Mouse (Mus musculus): ENCODE measurements around the gene Ap2a2. TPM values are rescaled to one million over a fixed set of nuclear protein-coding genes. Genes with fewer than 3 reads are reported as not detected.
"Not testable (repeated sequence)": the region's sequence is repeated elsewhere in the genome, so short reads cannot be mapped to it uniquely, and the experiment has no call there.

Ap2a2 gene
- total RNA-seq, 2 experiments from 2014 or later = 194 to 208 TPM

GRCm38 (mm10) chr7:141639335-141639890 lies 77.4 kb downstream of the Ap2a2 start:
- DNase-seq (ENCODE audit: low spot score in 2 of 2); intact Hi-C loops (cut with DNase I): not testable (repeated sequence)

DNA sequence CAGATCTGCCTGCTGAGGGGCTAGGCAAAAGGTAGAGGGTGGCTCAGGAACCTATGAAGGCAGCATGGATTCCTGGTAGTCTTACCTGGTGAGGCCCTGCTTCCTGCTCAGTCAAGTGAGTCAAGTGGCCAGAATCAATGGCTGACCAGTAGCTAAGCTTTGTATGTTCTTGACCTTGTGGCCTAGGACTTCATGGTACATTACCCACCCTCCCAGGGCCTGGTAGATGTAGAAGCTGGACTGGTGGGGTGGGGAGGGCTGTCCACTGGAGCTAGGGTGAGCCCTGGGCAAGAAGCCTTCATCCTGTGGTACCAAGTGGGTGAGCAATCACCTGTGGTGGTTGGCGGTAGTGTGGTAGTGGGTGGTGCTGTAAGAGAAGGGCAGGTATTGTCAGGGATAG lies 80.4 kb downstream of the Ap2a2 start:
- intact Hi-C loops (cut with DNase I) = no loop called here
- DNase-seq (ENCODE audit: low spot score in 2 of 2) = no peak

DNA sequence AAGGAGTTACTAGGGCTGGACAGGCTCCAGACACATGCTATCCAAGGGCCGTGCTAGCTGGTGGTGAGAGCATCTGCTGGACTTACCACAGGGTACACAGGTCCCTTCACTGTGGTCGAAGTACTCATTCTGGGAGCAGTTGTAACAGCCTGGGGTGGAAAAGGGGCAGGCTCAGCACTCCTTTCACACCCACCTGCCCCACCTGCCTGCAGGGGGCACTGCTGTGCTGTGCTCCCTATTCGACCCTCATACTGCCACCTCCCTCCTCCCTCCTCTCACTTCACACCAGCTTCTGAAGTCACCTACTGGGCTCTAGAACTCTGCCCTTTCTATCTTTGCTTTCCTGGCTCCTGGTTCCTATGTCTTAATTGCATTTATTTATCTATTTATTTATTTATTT lies 81.2 kb downstream of the Ap2a2 start:
- DNase-seq (ENCODE audit: low spot score in 2 of 2) = no peak
- intact Hi-C loops (cut with DNase I) = no loop called here

- intact Hi-C loops (cut with DNase I) = no loop called here
- no peak for DNase-seq (ENCODE audit: low spot score in 2 of 2)
Measured at GRCm38 (mm10) chr7:141647083-141647482, 85.1 kb downstream of the Ap2a2 start.

DNA sequence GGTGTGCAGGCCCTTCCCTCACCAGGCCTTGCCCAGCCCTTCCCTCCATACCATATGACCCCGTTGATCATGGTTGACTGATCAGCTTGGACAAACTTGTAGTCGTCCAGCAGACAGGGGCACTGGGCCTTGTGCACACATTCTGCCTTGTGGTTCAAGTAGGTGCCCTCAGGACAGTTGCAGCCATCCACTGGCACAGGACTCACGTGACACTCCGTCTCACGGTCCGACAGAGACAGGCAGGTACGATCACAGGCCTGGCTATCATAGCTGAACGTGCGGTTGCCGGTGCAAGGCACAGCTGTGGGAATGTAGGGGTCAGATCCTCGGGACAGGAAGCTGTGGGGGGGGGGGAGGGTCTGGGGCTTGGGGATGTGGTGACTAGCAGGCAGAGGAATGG lies 85.8 kb downstream of the Ap2a2 start:
- DNase-seq (ENCODE audit: low spot score in 2 of 2) = no peak
- intact Hi-C loops (cut with DNase I) = no loop called here

DNA sequence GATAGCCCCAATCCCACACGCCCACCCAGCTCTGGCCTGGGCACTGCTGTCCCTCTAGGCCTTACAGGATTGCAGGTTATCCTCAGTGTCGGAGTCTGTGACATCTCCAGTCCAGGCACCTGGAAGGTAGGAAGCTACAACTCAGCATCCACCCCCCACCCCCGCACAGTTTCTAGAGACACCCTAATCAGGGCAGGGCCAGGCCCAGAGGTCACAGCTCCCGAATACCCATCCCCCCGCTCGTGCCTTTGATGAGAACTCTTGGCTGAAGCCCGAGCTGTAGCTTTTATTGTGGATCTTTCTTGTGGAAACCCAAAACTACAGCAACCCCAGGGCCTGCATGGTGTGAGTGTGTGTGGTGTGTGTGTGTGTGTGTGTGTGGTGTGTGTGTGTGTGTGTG lies 90.2 kb downstream of the Ap2a2 start:
- no peak for DNase-seq (ENCODE audit: low spot score in 2 of 2)
- intact Hi-C loops (cut with DNase I) = no loop called here

GRCm38 (mm10) chr7:141660346-141660745 lies 98.4 kb downstream of the Ap2a2 start:
- intact Hi-C loops (cut with DNase I) = no loop called here
- DNase-seq (ENCODE audit: low spot score in 2 of 2) = no peak

GRCm38 (mm10) chr7:141661481-141661880 lies 99.5 kb downstream of the Ap2a2 start:
- no peak for DNase-seq (ENCODE audit: low spot score in 2 of 2)
- intact Hi-C loops (cut with DNase I) = no loop called here

DNA sequence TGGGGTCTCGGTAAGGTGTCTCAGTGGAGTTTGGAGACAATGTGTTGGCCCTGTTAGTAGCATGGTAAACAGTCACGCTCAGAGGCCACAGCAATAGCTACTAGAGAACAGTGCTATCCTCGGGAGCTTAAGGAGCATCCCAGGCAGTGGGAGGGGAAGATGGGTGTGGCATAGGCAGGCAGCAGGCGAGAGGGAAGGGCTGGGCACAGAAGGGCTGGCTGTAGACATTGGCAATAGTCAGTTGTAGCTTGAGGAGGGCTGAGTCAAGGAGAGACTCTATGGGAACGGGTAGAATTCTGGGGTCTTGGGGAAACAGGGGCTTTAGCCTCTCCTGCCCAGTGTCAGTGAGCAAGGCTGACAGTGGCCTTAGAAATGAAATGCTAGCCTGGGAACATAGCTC lies 100.2 kb downstream of the Ap2a2 start:
- intact Hi-C loops (cut with DNase I) = no loop called here
- no peak for DNase-seq (ENCODE audit: low spot score in 2 of 2)

DNA sequence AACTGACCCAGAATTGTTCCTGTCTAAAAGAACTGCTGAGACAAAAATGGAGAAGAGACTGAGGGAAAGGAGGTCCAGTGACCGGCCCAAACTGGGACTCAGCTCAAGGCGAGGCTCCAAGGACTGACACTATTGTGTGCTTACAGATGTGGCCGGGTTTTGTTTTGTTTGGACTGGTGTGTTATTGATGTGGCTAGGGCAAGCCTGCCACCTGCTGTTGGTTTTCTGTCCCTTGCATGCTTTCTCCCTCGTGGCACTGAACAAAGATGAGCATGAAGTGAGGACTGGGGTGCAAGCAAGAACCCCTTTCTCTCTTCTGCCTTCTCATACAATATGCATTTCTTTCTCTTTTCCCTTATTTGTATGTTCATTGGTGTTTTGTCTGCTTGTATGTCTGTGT lies 104.2 kb downstream of the Ap2a2 start:
- peak; percentile 45 to 63 for DNase-seq (ENCODE audit: low spot score in 2 of 2)
- intact Hi-C loops (cut with DNase I) = loop anchor here (2.0 to 5.0 kb wide), 2 partner anchors 139 to 185 kb away; no protein-coding TSS in a partner anchor

GRCm38 (mm10) chr7:141669097-141669496 lies 107.1 kb downstream of the Ap2a2 start:
- DNase-seq (ENCODE audit: low spot score in 2 of 2) = not testable (repeated sequence)
- intact Hi-C loops (cut with DNase I) = loop anchor here (5.0 kb wide), 1 partner anchor 142 kb away; no protein-coding TSS in a partner anchor

GRCm38 (mm10) chr7:141670999-141671398 lies 109.0 kb downstream of the Ap2a2 start:
- DNase-seq (ENCODE audit: low spot score in 2 of 2) = no peak
- intact Hi-C loops (cut with DNase I) = no loop called here

DNA sequence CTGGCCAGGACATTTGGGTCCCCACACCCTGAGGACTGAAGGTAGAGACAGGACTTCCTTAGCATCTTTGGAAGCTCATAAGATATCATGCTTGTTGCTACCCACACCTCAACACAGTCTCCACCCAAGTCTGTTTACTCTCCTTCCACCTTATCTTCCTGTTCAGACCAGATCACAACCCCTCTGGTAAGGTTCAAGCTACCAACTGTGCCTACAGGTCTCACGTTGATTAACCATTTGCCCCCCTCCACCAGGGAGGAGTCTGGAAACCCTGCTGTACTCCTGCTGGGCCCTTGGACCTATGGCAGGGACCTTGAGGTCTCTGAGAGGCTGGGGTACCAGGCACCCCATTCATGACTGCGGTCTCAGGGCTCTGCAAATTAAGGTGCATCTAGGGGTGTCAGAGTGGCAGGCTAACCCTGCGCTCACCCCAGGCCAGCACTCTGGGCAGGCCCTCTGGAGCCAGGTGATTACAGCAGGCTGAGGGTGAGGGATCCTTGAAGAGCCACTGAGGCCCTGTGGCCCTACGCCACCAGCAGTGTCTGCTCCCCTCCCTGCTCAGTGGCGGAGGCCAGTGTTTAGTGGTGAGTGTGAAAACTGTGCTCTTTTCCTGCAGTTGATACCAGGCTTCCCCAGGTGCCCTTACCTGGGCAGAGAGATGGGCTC lies 109.8 kb downstream of the Ap2a2 start:
- intact Hi-C loops (cut with DNase I) = no loop called here
- no peak for DNase-seq (ENCODE audit: low spot score in 2 of 2)

DNA sequence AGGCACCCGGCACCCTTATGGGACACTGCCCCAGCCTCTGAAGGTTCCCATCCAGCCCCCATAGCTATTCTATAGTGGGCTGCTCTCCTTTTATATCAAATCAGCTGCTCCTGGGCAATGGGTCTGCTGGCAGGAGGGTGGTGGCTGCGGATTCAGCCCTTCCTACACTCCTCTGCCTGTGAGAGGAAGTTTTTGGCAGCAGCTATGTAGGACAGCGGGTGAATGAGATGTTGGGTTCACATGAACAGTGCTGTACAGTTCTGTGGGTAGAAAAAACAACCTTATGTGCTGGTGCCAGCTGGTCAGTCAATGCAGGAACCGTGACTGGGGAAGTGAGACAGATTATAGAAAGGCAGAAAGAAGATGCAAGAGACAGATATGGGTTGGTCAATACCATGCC lies 116.9 kb downstream of the Ap2a2 start:
- DNase-seq (ENCODE audit: low spot score in 2 of 2) = peak in 1 of 2 experiments; percentile 47
- intact Hi-C loops (cut with DNase I) = no loop called here

Small RNAs within 50 kb of the gene (microRNA-seq; reads per million reads assigned to microRNA genes)
- 4.4 to 7.9 reads per million in 2 experiments for gene Mir7063

Other genes with a start within 250 kb of the Ap2a2 start
- 10 to 100 TPM; 71.8 to 76.6 TPM for gene Deaf1, start 234.5 kb upstream of the Ap2a2 start, total RNA-seq (2021)
- gene Tmem80, start 234.4 kb upstream of the Ap2a2 start, total RNA-seq (2021) = 10 to 100 TPM; 33.4 to 34.6 TPM
- gene Eps8l2, start 223.3 kb upstream of the Ap2a2 start, total RNA-seq (2021) = 1 to 10 TPM; 3.0 to 3.3 TPM
- gene Taldo1, start 170.0 kb upstream of the Ap2a2 start, total RNA-seq (2021) = 100 to 1,000 TPM; 103 TPM
- 10 to 100 TPM; 41.3 to 48.4 TPM for gene Gatd1, start 148.0 kb upstream of the Ap2a2 start, total RNA-seq (2021)
- 100 to 1,000 TPM; 288 to 314 TPM for gene Cend1, start 132.7 kb upstream of the Ap2a2 start, total RNA-seq (2021)
- 100 to 1,000 TPM; 292 to 311 TPM for gene Slc25a22, start 124.3 kb upstream of the Ap2a2 start, total RNA-seq (2021)
- gene Pidd1, start 118.1 kb upstream of the Ap2a2 start, total RNA-seq (2021) = under 1 TPM; 0.64 to 0.96 TPM
- gene Rplp2, start 114.8 kb upstream of the Ap2a2 start, total RNA-seq (2021) = 100 to 1,000 TPM; 488 to 498 TPM
- 10 to 100 TPM; 21.4 to 28.6 TPM for gene Pnpla2, start 107.0 kb upstream of the Ap2a2 start, total RNA-seq (2021)
- 1 to 10 TPM; 2.5 to 4.1 TPM for gene Cracr2b, start 101.1 kb upstream of the Ap2a2 start, total RNA-seq (2021)
- 10 to 100 TPM; 25.3 to 29.6 TPM for gene Cd151, start 94.8 kb upstream of the Ap2a2 start, total RNA-seq (2021)
- gene Polr2l, start 87.0 kb upstream of the Ap2a2 start, total RNA-seq (2021) = 10 to 100 TPM; 40.8 to 45.7 TPM
- gene Tspan4, start 86.9 kb upstream of the Ap2a2 start, total RNA-seq (2021) = 10 to 100 TPM; 13.8 to 16.6 TPM
- 10 to 100 TPM; 66.7 to 68.0 TPM for gene Chid1, start 22.3 kb upstream of the Ap2a2 start, total RNA-seq (2021)
- not detected for gene Muc6, start 93.1 kb downstream of the Ap2a2 start, total RNA-seq (2021)
- gene Muc2, start 128.2 kb downstream of the Ap2a2 start, total RNA-seq (2021) = under 1 TPM in 1 of 2 experiments, not detected in 1; 0.43 TPM
- under 1 TPM in 1 of 2 experiments, not detected in 1; 0.02 TPM for gene Muc5ac, start 226.8 kb downstream of the Ap2a2 start, total RNA-seq (2021)

Data from left cerebral cortex, postnatal 25 days (tissue).